Mouse (Mus musculus) urinary bladder, postnatal 4 days (tissue): Measurements from ENCODE around the gene Gdpd2.

Experiments used
- DNase-seq, 2 experiments: peaks; one replicate each; pipeline ENCODE4 v3.0.0; 2021 to 2022; ENCODE audit warnings: low spot score in 2 of 2

Gene Gdpd2

DNA sequence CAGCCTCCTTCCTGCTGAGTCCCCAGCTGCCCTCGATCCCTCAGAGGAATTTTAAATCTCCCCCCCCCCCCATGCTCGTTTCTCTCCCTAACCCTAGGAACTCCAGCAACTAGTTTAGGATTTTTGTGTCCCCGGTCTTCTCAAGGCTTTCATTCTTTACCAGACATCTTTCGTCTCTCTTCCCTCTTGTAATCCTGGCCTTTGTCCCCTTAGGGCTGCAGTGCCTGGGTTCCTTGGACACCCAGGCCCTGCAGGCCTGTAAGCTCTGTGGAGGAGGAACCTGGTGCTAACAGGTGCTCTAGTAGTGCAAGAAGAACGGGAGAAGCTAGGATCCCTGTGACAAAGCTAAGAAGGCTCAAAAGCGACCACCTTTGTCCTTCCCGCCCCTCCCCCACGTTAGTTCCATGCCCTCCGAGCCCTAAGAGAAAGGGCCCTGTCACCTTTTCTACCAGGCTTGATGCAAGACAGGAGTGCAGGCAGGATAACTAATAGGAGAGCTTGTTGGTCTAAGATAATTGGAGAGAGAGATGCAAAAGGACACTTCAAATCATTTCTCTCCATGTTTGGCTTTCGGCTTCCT, 48.1 kb downstream of the Gdpd2 start:
- DNase-seq: no peak

DNA sequence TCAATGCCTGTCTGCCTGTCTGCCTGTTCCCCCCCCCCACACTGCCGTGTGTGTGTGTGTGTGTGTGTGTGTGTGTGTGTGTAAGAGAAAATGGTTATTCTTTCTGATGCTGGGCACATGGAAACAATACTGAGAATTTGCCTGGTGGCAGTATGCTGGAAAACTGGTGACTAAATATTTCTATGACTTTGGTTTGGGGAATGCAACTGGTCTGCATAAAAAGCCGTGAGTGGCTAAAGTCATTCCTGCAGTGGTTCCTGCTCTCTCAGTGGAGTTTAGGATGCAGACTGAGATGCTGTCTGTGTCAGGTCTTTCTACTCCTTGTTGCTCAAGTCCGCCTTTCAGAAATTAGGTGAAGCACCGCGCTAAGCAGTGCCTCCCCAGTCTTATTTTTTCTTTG, 48.7 kb downstream of the Gdpd2 start:
- no peak for DNase-seq
